Mouse (Mus musculus) stomach, embryonic 16.5 days (tissue): ENCODE results near the gene BC029722. TPM values are rescaled to one million over a fixed set of nuclear protein-coding genes. Genes with fewer than 3 reads are reported as not detected.

Source experiments
- ATAC-seq: fragments of 200-750 bp; cut with Nextera tagmentation; 2 replicates; pipeline ENCODE4 v1.8.0; 2017; ENCODE audit warnings: moderate number of reproducible peaks, moderate TSS enrichment; ENCODE audit not compliant: insufficient read depth, low FRiP score
- H3K27ac ChIP-seq: fragments of 300-500 bp; sonication (generic); 2 replicates; pipeline ENCODE4 v1.5.1; 2014; ENCODE audit warnings: low read length
- H3K27me3 ChIP-seq: fragments of 300-500 bp; sonication (generic); 2 replicates; pipeline ENCODE4 v1.6.1; 2014; ENCODE audit warnings: low read length, control low read depth, mixed read lengths; ENCODE audit not compliant: control insufficient read depth, insufficient read depth
- H3K36me3 ChIP-seq: fragments of 300-500 bp; sonication (generic); 2 replicates; pipeline ENCODE4 v1.6.1; 2014; ENCODE audit warnings: low read length; ENCODE audit not compliant: control insufficient read depth, insufficient read depth
- H3K4me1 ChIP-seq: fragments of 300-500 bp; sonication (generic); 2 replicates; pipeline ENCODE4 v1.6.1; 2014; ENCODE audit warnings: low read length, control low read depth, mixed read lengths; ENCODE audit not compliant: control insufficient read depth, insufficient read depth
- H3K4me2 ChIP-seq: fragments of 300-500 bp; sonication (generic); 2 replicates; pipeline ENCODE4 v1.6.1; 2014; ENCODE audit warnings: low read depth, low read length, mixed read lengths
- H3K4me3 ChIP-seq: fragments of 300-500 bp; sonication (generic); replicated peaks from 2 replicates; pipeline ENCODE4 v1.5.1; 2014; ENCODE audit warnings: mild to moderate bottlenecking, low read length
- H3K9ac ChIP-seq: fragments of 300-500 bp; sonication (generic); 2 replicates; pipeline ENCODE4 v1.6.1; 2014; ENCODE audit warnings: low read length
- H3K9me3 ChIP-seq: fragments of 300-500 bp; sonication (generic); replicated peaks from 2 replicates; pipeline ENCODE4 v1.6.1; 2016; ENCODE audit warnings: low read length, control low read depth; ENCODE audit not compliant: control insufficient read depth
- WGBS: fragments of 180-500 bp; shearing (Covaris S2); extraction: QIAGEN DNeasy Blood & Tissue Kit; methylation state at CpG from one replicate; pipeline ENCODE4 v1.1.7; 2014; 5-methylcytosine and 5-hydroxymethylcytosine counted together
- polyA plus RNA-seq: library from polyadenylated mRNA; unstranded; fragments of >200 nt; fragmentation: Nextera tagmentation; extraction: Ambion mirVana; gene quantifications from 2 replicates; pipeline ENCODE4 v1.2.1, GENCODE M21; 2015

The BC029722 gene
- polyA plus RNA-seq, result 22.1 and 25.7 TPM in 2 replicates

GRCm38 (mm10) chr2:155819392-155819448 is at the start of gene BC029722:
Gene BC029722 (minus strand): TSS chr2:155819426.
- H3K9ac ChIP-seq, result peak within 1 kb of the TSS; percentile 91

GRCm38 (mm10) chr2:155868320-155868719 is 49.1 kb upstream of the BC029722 start:
- Histone ChIP-seq H3K36me3 (no peaks in the 10 kb centered on the region), H3K9ac (no peak overlapping the region), H3K27ac (no peak overlapping the region), H3K27me3 (no peaks in the 10 kb centered on the region), H3K4me2 (no peak overlapping the region), H3K4me1 (peaks cover 18% of the 10 kb centered on the region), H3K4me3 (no peak overlapping the region), H3K9me3 (no peaks in the 10 kb centered on the region)
- 92% methylated on average over 8 of the region's 8 CpGs for WGBS
- ATAC-seq, result no peak

More at GRCm38 (mm10) chr2:155819392-155819448, at the start of gene BC029722:
- no peak for ATAC-seq
- peak within 1 kb of the TSS; percentile 94 for H3K27ac ChIP-seq
- H3K27me3 ChIP-seq, result no peaks in the 10 kb centered on the region
- peak within 1 kb of the TSS; percentile 84 for H3K4me3 ChIP-seq
- peaks cover 17% of the 10 kb centered on the region for H3K4me1 ChIP-seq
- peaks cover 12% of the 10 kb centered on the region; the same call in 1 of the 2 replicates for H3K36me3 ChIP-seq
- peak within 1 kb of the TSS; percentile 89 for H3K4me2 ChIP-seq
- no peaks in the 10 kb centered on the region for H3K9me3 ChIP-seq

GRCm38 (mm10) chr2:155863301-155863867 is 44.2 kb upstream of the BC029722 start:
- Histone ChIP-seq H3K27ac (no peak overlapping the region), H3K4me2 (no peak overlapping the region), H3K36me3 (no peaks in the 10 kb centered on the region), H3K27me3 (no peaks in the 10 kb centered on the region), H3K4me3 (no peak overlapping the region), H3K4me1 (0 out of 2 replicates have a peak, but pooled peaks cover 3% of the 10 kb centered on the region), H3K9me3 (no peaks in the 10 kb centered on the region), H3K9ac (no peak overlapping the region)
- 49% methylated on average over 11 of the region's 11 CpGs for WGBS
- no peak for ATAC-seq

GRCm38 (mm10) chr2:155862573-155863300 is 43.5 kb upstream of the BC029722 start:
- H3K9ac ChIP-seq, result no peak overlapping the region
- 0 out of 2 replicates have a peak, but pooled peaks cover 3% of the 10 kb centered on the region for H3K4me1 ChIP-seq
- H3K9me3 ChIP-seq, result no peaks in the 10 kb centered on the region
- peak; percentile 71 for ATAC-seq
- no peak overlapping the region for H3K4me2 ChIP-seq
- H3K36me3 ChIP-seq, result no peaks in the 10 kb centered on the region
- WGBS, result 64% methylated on average over 13 of the region's 13 CpGs
- no peak overlapping the region for H3K4me3 ChIP-seq
- H3K27me3 ChIP-seq, result no peaks in the 10 kb centered on the region
- H3K27ac ChIP-seq, result no peak overlapping the region

- Histone ChIP-seq H3K9me3 (no peaks in the 10 kb centered on the region), H3K9ac (no peak overlapping the region), H3K4me1 (0 out of 2 replicates have a peak, but pooled peaks cover 3% of the 10 kb centered on the region), H3K27ac (no peak overlapping the region), H3K36me3 (no peaks in the 10 kb centered on the region), H3K27me3 (no peaks in the 10 kb centered on the region), H3K4me3 (no peak overlapping the region), H3K4me2 (no peak overlapping the region)
- no peak for ATAC-seq
- 85% methylated on average over 6 of the region's 6 CpGs for WGBS
Observed at GRCm38 (mm10) chr2:155861581-155861980, 42.4 kb upstream of the BC029722 start.

- Histone ChIP-seq H3K27ac (no peak overlapping the region), H3K9ac (no peak overlapping the region), H3K4me2 (no peak overlapping the region), H3K4me3 (no peak overlapping the region), H3K9me3 (no peaks in the 10 kb centered on the region), H3K36me3 (peaks cover 3% of the 10 kb centered on the region; the same call in 1 of the 2 replicates), H3K4me1 (0 out of 2 replicates have a peak, but pooled peaks cover 3% of the 10 kb centered on the region), H3K27me3 (no peaks in the 10 kb centered on the region)
- ATAC-seq, result no peak
- 81% methylated on average over 7 of the region's 7 CpGs for WGBS
Observed at GRCm38 (mm10) chr2:155860102-155860501, 40.9 kb upstream of the BC029722 start.

- H3K4me1 ChIP-seq, result no peaks in the 10 kb centered on the region
- no peak overlapping the region for H3K4me3 ChIP-seq
- no peak overlapping the region for H3K9ac ChIP-seq
- no peaks in the 10 kb centered on the region for H3K27me3 ChIP-seq
- 73% methylated on average over 5 of the region's 5 CpGs for WGBS
- H3K27ac ChIP-seq, result no peak overlapping the region
- H3K36me3 ChIP-seq, result peaks cover 3% of the 10 kb centered on the region; the same call in 1 of the 2 replicates
- no peak overlapping the region for H3K4me2 ChIP-seq
- no peaks in the 10 kb centered on the region for H3K9me3 ChIP-seq
- peak; percentile 76; the same call in 1 of the 2 replicates for ATAC-seq
Observed at GRCm38 (mm10) chr2:155852536-155852935, 33.3 kb upstream of the BC029722 start.

- H3K4me1 ChIP-seq, result no peaks in the 10 kb centered on the region
- no peak overlapping the region for H3K9ac ChIP-seq
- H3K4me3 ChIP-seq, result no peak overlapping the region
- WGBS, result 85% methylated on average over 7 of the region's 7 CpGs
- H3K27ac ChIP-seq, result no peak overlapping the region
- H3K36me3 ChIP-seq, result peaks cover 3% of the 10 kb centered on the region; the same call in 1 of the 2 replicates
- H3K9me3 ChIP-seq, result no peaks in the 10 kb centered on the region
- no peaks in the 10 kb centered on the region for H3K27me3 ChIP-seq
- ATAC-seq, result no peak
- H3K4me2 ChIP-seq, result no peak overlapping the region
Observed at GRCm38 (mm10) chr2:155850120-155850519, 30.9 kb upstream of the BC029722 start.

GRCm38 (mm10) chr2:155849464-155849863 is 30.2 kb upstream of the BC029722 start:
- H3K4me2 ChIP-seq, result no peak overlapping the region
- ATAC-seq, result no peak
- H3K27me3 ChIP-seq, result no peaks in the 10 kb centered on the region
- H3K9me3 ChIP-seq, result no peaks in the 10 kb centered on the region
- H3K4me1 ChIP-seq, result no peaks in the 10 kb centered on the region
- peaks cover 5% of the 10 kb centered on the region; the same call in 1 of the 2 replicates for H3K36me3 ChIP-seq
- 60% methylated on average over 7 of the region's 7 CpGs for WGBS
- no peak overlapping the region for H3K9ac ChIP-seq
- H3K27ac ChIP-seq, result no peak overlapping the region
- no peak overlapping the region for H3K4me3 ChIP-seq
